Mouse (Mus musculus): ENCODE measurements around the gene Gm8206. TPM values are rescaled to one million over a fixed set of nuclear protein-coding genes. Genes with fewer than 3 reads are reported as not detected.
"Not testable (repeated sequence)": the region's sequence is repeated elsewhere in the genome, so short reads cannot be mapped to it uniquely, and the experiment has no call there.

Gm8206 gene
- not detected for total RNA-seq (2021)
- long read RNA-seq, experiment 1, partial matches to known transcripts = 0 of 1 reads
- long read RNA-seq, experiment 1, other reads (novel, unspliced or antisense) = 1 of 1 reads
- long read RNA-seq, experiment 2 = 0 reads

- not testable (repeated sequence) for DNase-seq
Observed at GRCm38 (mm10) chr14:6093842-6094241, at the start of gene Gm8206. Gene Gm8206, minus strand, starts transcription at chr14:6093942.

GRCm38 (mm10) chr14:6125707-6126106 is 32.0 kb upstream of the Gm8206 start, which contains the start of gene Gm3476:
Gene Gm3476, minus strand, starts transcription at chr14:6125807.
- DNase-seq = not testable (repeated sequence)

GRCm38 (mm10) chr14:6108272-6108925 is 14.7 kb upstream of the Gm8206 start, which contains the start of gene Gm3468:
Gene Gm3468, minus strand, starts transcription at chr14:6108665.
- peak; percentile 29 to 37 for DNase-seq

- not testable (repeated sequence) for DNase-seq
Observed at GRCm38 (mm10) chr14:6107500-6107899, 13.8 kb upstream of the Gm8206 start.

GRCm38 (mm10) chr14:6058167-6058566 is 35.6 kb downstream of the Gm8206 start, which contains the start of gene Gm6337:
Gene Gm6337, minus strand, starts transcription at chr14:6058267.
- not testable (repeated sequence) for DNase-seq

- not testable (repeated sequence) for DNase-seq
Observed at GRCm38 (mm10) chr14:5987136-5987535, 106.6 kb downstream of the Gm8206 start.

- not testable (repeated sequence) for DNase-seq
Observed at GRCm38 (mm10) chr14:5979037-5979436, 114.7 kb downstream of the Gm8206 start, which contains the start of gene Gm3453. Gene Gm3453, minus strand, starts transcription at chr14:5979137.

Other genes with a start within 250 kb of the Gm8206 start
- gene Gm8237, start 213.6 kb downstream of the Gm8206 start, total RNA-seq (2021) = under 1 TPM in 1 of 2 experiments, not detected in 1; 0.20 TPM
- under 1 TPM in 1 of 2 experiments, not detected in 1; 0.20 TPM for gene Gm3248, start 132.2 kb downstream of the Gm8206 start, total RNA-seq (2021)
- gene Gm3453, start 114.8 kb downstream of the Gm8206 start, total RNA-seq (2021) = not detected
- gene Gm6337, start 35.7 kb downstream of the Gm8206 start, total RNA-seq (2021) = not detected
- gene Gm3468, start 14.7 kb upstream of the Gm8206 start, total RNA-seq (2021) = under 1 TPM in 1 of 2 experiments, not detected in 1; 0.20 TPM
- gene Gm3476, start 31.9 kb upstream of the Gm8206 start, total RNA-seq (2021) = not detected
- gene Gm21560, start 125.3 kb upstream of the Gm8206 start, total RNA-seq (2021) = not detected
- under 1 TPM in 1 of 2 experiments, not detected in 1; 0.23 TPM for gene Gm3411, start 193.3 kb upstream of the Gm8206 start, total RNA-seq (2021)
- gene Gm21103, start 210.9 kb upstream of the Gm8206 start, total RNA-seq (2021) = not detected
- not detected for gene Gm3618, start 249.7 kb upstream of the Gm8206 start, total RNA-seq (2021)